Mouse (Mus musculus) kidney, embryonic 16.5 days (tissue): Measurements from ENCODE around the gene Erich3. TPM values are rescaled to one million over a fixed set of nuclear protein-coding genes. Genes with fewer than 3 reads are reported as not detected.

Experiments
- ATAC-seq: fragments of 200-750 bp; cut with Nextera tagmentation; 2 replicates; pipeline ENCODE4 v1.8.0; 2017; ENCODE audit warnings: moderate TSS enrichment; ENCODE audit not compliant: low FRiP score, low TSS enrichment
- H3K27ac ChIP-seq: fragments of 300-500 bp; sonication (generic); 2 replicates; pipeline ENCODE4 v1.5.1; 2014; ENCODE audit warnings: low read length
- H3K27me3 ChIP-seq: fragments of 300-500 bp; sonication (generic); 2 replicates; pipeline ENCODE4 v1.6.1; 2014; ENCODE audit warnings: low read length, control low read depth, mixed read lengths; ENCODE audit not compliant: insufficient read depth
- H3K36me3 ChIP-seq: fragments of 300-500 bp; sonication (generic); 2 replicates; pipeline ENCODE4 v1.6.1; 2014; ENCODE audit warnings: low read length, control low read depth, mixed read lengths; ENCODE audit not compliant: insufficient read depth
- H3K4me1 ChIP-seq: fragments of 300-500 bp; sonication (generic); 2 replicates; pipeline ENCODE4 v1.6.1; 2014; ENCODE audit warnings: low read length, control low read depth, mixed read lengths; ENCODE audit not compliant: insufficient read depth
- H3K4me2 ChIP-seq: fragments of 300-500 bp; sonication (generic); replicated peaks from 2 replicates; pipeline ENCODE4 v1.6.1; 2014; ENCODE audit warnings: low read depth, low read length
- H3K4me3 ChIP-seq: fragments of 300-500 bp; sonication (generic); 2 replicates; pipeline ENCODE4 v1.5.1; 2014; ENCODE audit warnings: mild to moderate bottlenecking, low read length
- H3K9ac ChIP-seq: fragments of 300-500 bp; sonication (generic); replicated peaks from 2 replicates; pipeline ENCODE4 v1.6.1; 2014; ENCODE audit warnings: low read length
- H3K9me3 ChIP-seq: fragments of 300-500 bp; sonication (generic); 2 replicates; pipeline ENCODE4 v1.6.1; 2016; ENCODE audit warnings: low read length, control low read depth
- WGBS: fragments of 180-500 bp; shearing (Covaris S2); extraction: QIAGEN DNeasy Blood & Tissue Kit; methylation state at CpG from one replicate; pipeline ENCODE4 v1.1.7; 2014; 5-methylcytosine and 5-hydroxymethylcytosine counted together
- polyA plus RNA-seq: library from polyadenylated mRNA; unstranded; fragments of >200 nt; fragmentation: Nextera tagmentation; extraction: Ambion mirVana; gene quantifications from 2 replicates; pipeline ENCODE4 v1.2.1, GENCODE M21; 2015

Gene Erich3
- polyA plus RNA-seq, 1 experiment from 2014 or later = 0.04 TPM

GRCm38 (mm10) chr3:154649411-154650285, 14.0 kb upstream of the Erich3 start:
- Histone ChIP-seq H3K9ac (no peak overlapping the region), H3K36me3 (no peaks in the 10 kb centered on the region), H3K27ac (no peak overlapping the region), H3K27me3 (peaks cover 12% of the 10 kb centered on the region; the same call in 1 of the 2 replicates), H3K4me3 (no peak overlapping the region), H3K9me3 (no peaks in the 10 kb centered on the region), H3K4me1 (no peaks in the 10 kb centered on the region), H3K4me2 (no peak overlapping the region)
- 64% methylated on average over 20 of the region's 20 CpGs for WGBS
- ATAC-seq = no peak

- no peak overlapping the region for H3K4me2 ChIP-seq
- WGBS = 85% methylated on average over 10 of the region's 10 CpGs
- H3K36me3 ChIP-seq = no peaks in the 10 kb centered on the region
- no peak for ATAC-seq
- no peak overlapping the region for H3K27ac ChIP-seq
- no peaks in the 10 kb centered on the region for H3K9me3 ChIP-seq
- no peak overlapping the region for H3K4me3 ChIP-seq
- no peaks in the 10 kb centered on the region for H3K4me1 ChIP-seq
- H3K27me3 ChIP-seq = peaks cover 12% of the 10 kb centered on the region; the same call in 1 of the 2 replicates
- no peak overlapping the region for H3K9ac ChIP-seq
These were observed 12.4 kb upstream of the Erich3 start for GRCm38 (mm10) chr3:154651192-154651821.

GRCm38 (mm10) chr3:154652581-154653420, 10.9 kb upstream of the Erich3 start:
- no peaks in the 10 kb centered on the region for H3K36me3 ChIP-seq
- H3K27ac ChIP-seq = no peak overlapping the region
- no peak overlapping the region for H3K4me2 ChIP-seq
- no peaks in the 10 kb centered on the region for H3K9me3 ChIP-seq
- H3K4me3 ChIP-seq = no peak overlapping the region
- H3K9ac ChIP-seq = no peak overlapping the region
- peak; percentile 72 for ATAC-seq
- peaks cover 9% of the 10 kb centered on the region; the same call in 1 of the 2 replicates for H3K27me3 ChIP-seq
- no peaks in the 10 kb centered on the region for H3K4me1 ChIP-seq
- WGBS = 41% methylated on average over 24 of the region's 24 CpGs

- H3K27me3 ChIP-seq = peaks cover 4% of the 10 kb centered on the region; the same call in 1 of the 2 replicates
These were observed 10.2 kb upstream of the Erich3 start for GRCm38 (mm10) chr3:154653454-154653853.

GRCm38 (mm10) chr3:154654284-154654683, 9.4 kb upstream of the Erich3 start:
- no peaks in the 10 kb centered on the region for H3K4me1 ChIP-seq
- 0 out of 2 replicates have a peak, but pooled peaks have one; percentile 17 for ATAC-seq
- H3K36me3 ChIP-seq = no peaks in the 10 kb centered on the region
- no peak overlapping the region for H3K4me3 ChIP-seq
- no peak overlapping the region for H3K27ac ChIP-seq
- H3K9ac ChIP-seq = no peak overlapping the region
- no peak overlapping the region for H3K4me2 ChIP-seq
- no peaks in the 10 kb centered on the region; the same call in 1 of the 2 replicates for H3K27me3 ChIP-seq
- no peaks in the 10 kb centered on the region for H3K9me3 ChIP-seq
- WGBS = 54% methylated on average over 6 of the region's 6 CpGs

More at GRCm38 (mm10) chr3:154653454-154653853, 10.2 kb upstream of the Erich3 start:
- no peak overlapping the region for H3K9ac ChIP-seq
- H3K4me2 ChIP-seq = no peak overlapping the region
- H3K4me3 ChIP-seq = no peak overlapping the region
- H3K4me1 ChIP-seq = no peaks in the 10 kb centered on the region
- WGBS = 44% methylated on average over 5 of the region's 5 CpGs
- H3K36me3 ChIP-seq = no peaks in the 10 kb centered on the region
- H3K9me3 ChIP-seq = no peaks in the 10 kb centered on the region
- no peak for ATAC-seq
- H3K27ac ChIP-seq = no peak overlapping the region

GRCm38 (mm10) chr3:154654901-154655300, 8.8 kb upstream of the Erich3 start:
- ATAC-seq = no peak
- WGBS = 55% methylated on average over 12 of the region's 12 CpGs
- Histone ChIP-seq H3K27ac (no peak overlapping the region), H3K27me3 (no peaks in the 10 kb centered on the region; the same call in 1 of the 2 replicates), H3K9me3 (no peaks in the 10 kb centered on the region), H3K4me2 (no peak overlapping the region), H3K4me3 (no peak overlapping the region), H3K4me1 (no peaks in the 10 kb centered on the region), H3K9ac (no peak overlapping the region), H3K36me3 (no peaks in the 10 kb centered on the region)

GRCm38 (mm10) chr3:154655711-154656110, 7.9 kb upstream of the Erich3 start:
- Histone ChIP-seq H3K9me3 (no peaks in the 10 kb centered on the region), H3K4me1 (no peaks in the 10 kb centered on the region), H3K36me3 (no peaks in the 10 kb centered on the region), H3K27ac (no peak overlapping the region), H3K9ac (no peak overlapping the region), H3K4me3 (no peak overlapping the region), H3K4me2 (no peak overlapping the region), H3K27me3 (no peaks in the 10 kb centered on the region; the same call in 1 of the 2 replicates)
- no peak for ATAC-seq
- 93% methylated on average over 5 of the region's 5 CpGs for WGBS

GRCm38 (mm10) chr3:154663976-154664581, 420 bp downstream of the Erich3 start:
- peak; percentile 86; the same call in 1 of the 2 replicates for ATAC-seq
- 5% methylated on average over 21 of the region's 27 CpGs for WGBS
- no peaks in the 10 kb centered on the region for H3K36me3 ChIP-seq
- peaks cover 5% of the 10 kb centered on the region for H3K4me1 ChIP-seq
- peak overlapping the region; percentile 65 for H3K4me2 ChIP-seq
- peak overlapping the region; percentile 36 for H3K4me3 ChIP-seq
- H3K27ac ChIP-seq = no peak overlapping the region
- H3K9me3 ChIP-seq = no peaks in the 10 kb centered on the region
- H3K9ac ChIP-seq = peak overlapping the region; percentile 5; the same call in 1 of the 2 replicates
- H3K27me3 ChIP-seq = peaks cover 38% of the 10 kb centered on the region

GRCm38 (mm10) chr3:154664636-154665035, 977 bp downstream of the Erich3 start:
- no peak for ATAC-seq
- Histone ChIP-seq H3K4me2 (0 out of 2 replicates have a peak overlapping the region, but pooled peaks have one; percentile 65), H3K36me3 (no peaks in the 10 kb centered on the region), H3K9ac (no peak overlapping the region), H3K27ac (no peak overlapping the region), H3K9me3 (no peaks in the 10 kb centered on the region), H3K4me3 (peak overlapping the region; percentile 36; the same call in 1 of the 2 replicates), H3K27me3 (peaks cover 38% of the 10 kb centered on the region), H3K4me1 (peaks cover 5% of the 10 kb centered on the region)
- WGBS = 39% methylated on average over 4 of the region's 4 CpGs
